Mouse (Mus musculus): ENCODE data around the gene Krtap5-3. TPM values are rescaled to one million over a fixed set of nuclear protein-coding genes. Genes with fewer than 3 reads are reported as not detected.

Gene Krtap5-3
- polyA plus RNA-seq (2012; rRNA removed): not detected in 2 replicates

GRCm38 (mm10) chr7:142201064-142201463 lies at the start of gene Krtap5-3:
TSS of gene Krtap5-3 (plus strand) at chr7:142201364.

GRCm38 (mm10) chr7:142157013-142157412 lies 44.2 kb upstream of the Krtap5-3 start, which contains the start of gene Gm29735:
TSS of gene Gm29735 (minus strand) at chr7:142157113.

GRCm38 (mm10) chr7:142165639-142166038 lies 35.5 kb upstream of the Krtap5-3 start, which contains the start of gene Gm4553:
TSS of gene Gm4553 (minus strand) at chr7:142165739.

GRCm38 (mm10) chr7:142175905-142176304 lies 25.3 kb upstream of the Krtap5-3 start, which contains the start of gene Krtap5-2:
TSS of gene Krtap5-2 (minus strand) at chr7:142176005.

GRCm38 (mm10) chr7:142190289-142190688 lies 10.9 kb upstream of the Krtap5-3 start, which contains the start of gene Gm10153:
TSS of gene Gm10153 (minus strand) at chr7:142190389.

GRCm38 (mm10) chr7:142211559-142211958 lies 10.4 kb downstream of the Krtap5-3 start, which contains the start of gene Gm7579:
TSS of gene Gm7579 (plus strand) at chr7:142211859.

GRCm38 (mm10) chr7:142229871-142230270 lies 28.7 kb downstream of the Krtap5-3 start, which contains the start of gene Krtap5-5:
TSS of gene Krtap5-5 (minus strand) at chr7:142229971.

DNA sequence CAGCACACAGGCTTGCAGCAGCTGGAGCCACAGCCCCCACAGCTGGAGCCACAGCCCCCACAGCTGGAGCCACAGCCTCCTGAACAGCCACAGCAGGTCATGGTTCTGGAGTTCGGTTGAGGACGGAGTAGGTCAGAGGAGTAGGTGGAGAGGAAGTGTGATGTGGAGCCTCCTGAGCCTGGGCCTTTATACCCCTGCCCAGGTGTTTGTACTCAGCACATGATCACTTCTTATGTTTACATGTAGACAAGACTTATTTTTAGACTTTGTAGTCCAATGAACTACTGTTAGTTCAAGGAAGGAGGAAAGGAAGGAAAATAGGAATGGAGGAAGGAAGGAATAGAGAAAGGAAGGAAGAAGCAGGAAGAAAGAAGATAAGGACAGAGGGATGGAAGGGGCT lies 39.8 kb downstream of the Krtap5-3 start, which contains the start of gene Gm40460:
Gene Gm40460, minus strand, starts transcription at position 101 of the 400 bp plus-strand sequence.

Other genes with a start within 250 kb of the Krtap5-3 start
- 42.3 and 43.3 TPM in 2 replicates for gene Mob2, start 140.3 kb upstream of the Krtap5-3 start, polyA plus RNA-seq (2012; rRNA removed)
- 17.3 and 17.4 TPM in 2 replicates for gene Dusp8, start 105.5 kb upstream of the Krtap5-3 start, polyA plus RNA-seq (2012; rRNA removed)
- gene Gm45618, start 80.6 kb upstream of the Krtap5-3 start, polyA plus RNA-seq (2012; rRNA removed): not detected in 2 replicates
- gene Gm39115, start 65.3 kb upstream of the Krtap5-3 start, polyA plus RNA-seq (2012; rRNA removed): not detected in 2 replicates
- gene Gm45337, start 56.8 kb upstream of the Krtap5-3 start, polyA plus RNA-seq (2012; rRNA removed): not detected in 2 replicates
- not detected in 2 replicates for gene Gm29735, start 44.3 kb upstream of the Krtap5-3 start, polyA plus RNA-seq (2012; rRNA removed)
- gene Gm4553, start 35.6 kb upstream of the Krtap5-3 start, polyA plus RNA-seq (2012; rRNA removed): not detected in 2 replicates
- not detected in 2 replicates for gene Krtap5-2, start 25.4 kb upstream of the Krtap5-3 start, polyA plus RNA-seq (2012; rRNA removed)
- gene Gm10153, start 11.0 kb upstream of the Krtap5-3 start, polyA plus RNA-seq (2012; rRNA removed): not detected in 2 replicates
- not detected in 2 replicates for gene Gm7579, start 10.5 kb downstream of the Krtap5-3 start, polyA plus RNA-seq (2012; rRNA removed)
- gene Krtap5-5, start 28.6 kb downstream of the Krtap5-3 start, polyA plus RNA-seq (2012; rRNA removed): not detected in 2 replicates
- gene Gm40460, start 39.7 kb downstream of the Krtap5-3 start, polyA plus RNA-seq (2012; rRNA removed): not detected in 2 replicates
- not detected in 2 replicates for gene Gm2431, start 57.0 kb downstream of the Krtap5-3 start, polyA plus RNA-seq (2012; rRNA removed)
- not detected in 2 replicates for gene Gm4559, start 73.0 kb downstream of the Krtap5-3 start, polyA plus RNA-seq (2012; rRNA removed)
- gene Krtap5-1, start 95.8 kb downstream of the Krtap5-3 start, polyA plus RNA-seq (2012; rRNA removed): not detected in 2 replicates
- not detected in 2 replicates for gene Krtap5-4, start 102.2 kb downstream of the Krtap5-3 start, polyA plus RNA-seq (2012; rRNA removed)
- 0.32 and 0.62 TPM in 2 replicates for gene Ifitm10, start 172.4 kb downstream of the Krtap5-3 start, polyA plus RNA-seq (2012; rRNA removed)
- 42.8 TPM in 1 of 2 replicates, not detected in the other for gene Gm49369, start 181.3 kb downstream of the Krtap5-3 start, polyA plus RNA-seq (2012; rRNA removed)
- gene Ctsd, start 186.7 kb downstream of the Krtap5-3 start, polyA plus RNA-seq (2012; rRNA removed): 73.0 and 126 TPM in 2 replicates
- gene Syt8, start 233.5 kb downstream of the Krtap5-3 start, polyA plus RNA-seq (2012; rRNA removed): 0.34 and 0.88 TPM in 2 replicates
- 3.3 and 5.1 TPM in 2 replicates for gene Tnni2, start 240.4 kb downstream of the Krtap5-3 start, polyA plus RNA-seq (2012; rRNA removed)

Data from central nervous system, embryonic 11.5 days (tissue).